Mouse (Mus musculus): ENCODE measurements around the gene Ttc21a. TPM values are rescaled to one million over a fixed set of nuclear protein-coding genes. Genes with fewer than 3 reads are reported as not detected.
A peak's percentile ranks its signal among the peaks of the same experiment; 100 is the strongest.

The Ttc21a gene
- 2.1 TPM in 1 of 2 replicates, not detected in the other for total RNA-seq (2015; ENCODE audit: low replicate concordance)
- 1.5 TPM in 1 of 2 replicates, not detected in the other for total RNA-seq (2017; ENCODE audit: low replicate concordance)

GRCm38 (mm10) chr9:119937005-119937773 lies at the start of gene Ttc21a, which contains the start of gene Gorasp1:
Gene Ttc21a (plus strand): TSS chr9:119937606.
Gene Gorasp1 (minus strand): TSS chr9:119937565.
- ATAC-seq (replicated peaks; ENCODE audit: low FRiP score, poor library complexity, severe bottlenecking): peak; percentile 92

GRCm38 (mm10) chr9:119888843-119889246 lies 48.6 kb upstream of the Ttc21a start:
- no peak for ATAC-seq (replicated peaks; ENCODE audit: low FRiP score, poor library complexity, severe bottlenecking)

GRCm38 (mm10) chr9:119889446-119889845 lies 48.0 kb upstream of the Ttc21a start:
- no peak for ATAC-seq (replicated peaks; ENCODE audit: low FRiP score, poor library complexity, severe bottlenecking)

- no peak for ATAC-seq (replicated peaks; ENCODE audit: low FRiP score, poor library complexity, severe bottlenecking)
Measured at GRCm38 (mm10) chr9:119890692-119891091, 46.7 kb upstream of the Ttc21a start.

DNA sequence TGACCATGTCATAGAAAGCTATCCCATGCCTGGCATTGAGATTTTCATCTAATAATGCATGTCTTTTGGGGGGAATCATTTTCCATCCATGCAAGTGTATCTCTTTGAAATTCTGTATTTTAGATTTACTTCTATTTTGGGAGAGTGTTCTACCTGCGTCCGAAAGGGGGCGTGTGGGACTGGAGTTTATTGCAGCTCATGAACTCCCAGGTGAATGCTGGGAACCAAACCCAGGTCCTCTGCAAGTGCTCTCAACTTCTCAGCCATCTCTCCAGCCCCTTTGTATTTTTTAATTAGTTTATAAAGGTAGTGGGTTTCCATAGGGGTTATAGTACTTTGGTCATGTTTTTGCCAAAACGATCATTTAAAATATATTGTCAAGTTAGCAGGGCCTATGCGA lies 43.5 kb upstream of the Ttc21a start:
- no peak for ATAC-seq (replicated peaks; ENCODE audit: low FRiP score, poor library complexity, severe bottlenecking)

DNA sequence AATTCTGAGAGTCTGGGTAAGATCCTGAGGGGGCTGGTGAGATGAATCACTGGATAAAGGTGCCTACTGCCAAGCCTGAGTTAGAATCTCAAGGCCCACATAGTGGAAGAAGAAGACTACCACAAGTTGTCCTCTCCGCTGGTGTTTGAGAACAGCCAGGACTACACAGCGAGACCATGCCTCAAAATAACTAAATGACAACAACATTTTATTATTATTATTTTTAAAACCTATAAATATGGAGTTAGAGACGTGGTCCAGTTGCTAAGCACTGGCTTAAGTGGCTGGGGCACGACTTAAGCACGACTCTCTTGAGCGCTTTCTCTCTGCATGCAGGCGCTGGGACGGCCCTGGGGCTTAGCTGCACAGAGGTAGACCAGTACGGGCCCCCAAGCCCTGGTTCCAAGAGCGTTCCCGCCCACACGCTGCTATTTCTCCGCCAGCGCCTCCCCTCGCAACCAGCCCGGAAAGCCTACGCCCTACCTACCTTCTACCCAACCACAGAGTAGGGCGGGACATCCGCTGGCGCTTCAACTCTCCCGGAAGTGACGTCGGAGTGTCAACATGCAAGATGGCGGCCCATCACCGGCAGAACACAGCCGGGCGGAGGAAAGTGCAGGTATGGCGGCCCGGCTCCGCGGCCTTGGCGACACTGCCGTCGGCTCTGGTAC lies 42.9 kb upstream of the Ttc21a start, which contains the start of gene Wdr48:
Wdr48 (plus strand) TSS at position 540 of the 671 bp plus-strand sequence.
- ATAC-seq (replicated peaks; ENCODE audit: low FRiP score, poor library complexity, severe bottlenecking): peak; percentile 99

DNA sequence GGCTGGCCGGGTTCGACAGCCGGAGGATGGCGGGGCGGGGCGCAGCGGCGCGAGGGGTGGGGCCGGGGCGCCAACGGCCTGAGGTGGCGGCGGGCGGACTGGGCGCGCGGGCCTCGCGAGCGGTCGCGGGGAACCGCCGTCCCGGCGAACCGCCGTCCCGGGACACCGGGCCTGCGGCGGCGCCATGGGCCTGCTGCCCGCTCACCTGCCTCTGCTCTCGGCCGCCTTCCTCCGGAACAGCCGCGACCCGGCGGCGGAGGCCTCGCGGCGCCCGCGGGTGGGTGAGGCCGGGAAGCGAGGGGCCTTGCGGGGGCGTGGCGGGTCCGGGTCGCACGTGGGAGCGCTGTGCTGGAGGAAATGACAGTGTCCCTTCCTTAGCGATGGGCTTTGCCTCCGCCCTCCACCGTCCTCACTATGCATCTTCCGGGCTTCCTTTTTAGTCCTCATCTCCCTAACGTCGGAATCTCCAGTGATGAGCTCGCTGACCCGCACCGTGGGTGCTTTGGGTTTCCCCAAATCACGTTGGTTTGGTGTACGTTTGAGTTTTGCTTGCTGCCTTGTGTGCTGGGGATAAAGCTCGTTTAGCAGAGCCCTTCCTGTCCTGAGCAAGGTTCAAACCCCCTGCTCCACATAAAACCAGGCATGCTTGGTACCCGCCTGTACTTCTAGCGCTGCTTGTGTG lies 42.2 kb upstream of the Ttc21a start:
- peak; percentile 37 for ATAC-seq (replicated peaks; ENCODE audit: low FRiP score, poor library complexity, severe bottlenecking)

DNA sequence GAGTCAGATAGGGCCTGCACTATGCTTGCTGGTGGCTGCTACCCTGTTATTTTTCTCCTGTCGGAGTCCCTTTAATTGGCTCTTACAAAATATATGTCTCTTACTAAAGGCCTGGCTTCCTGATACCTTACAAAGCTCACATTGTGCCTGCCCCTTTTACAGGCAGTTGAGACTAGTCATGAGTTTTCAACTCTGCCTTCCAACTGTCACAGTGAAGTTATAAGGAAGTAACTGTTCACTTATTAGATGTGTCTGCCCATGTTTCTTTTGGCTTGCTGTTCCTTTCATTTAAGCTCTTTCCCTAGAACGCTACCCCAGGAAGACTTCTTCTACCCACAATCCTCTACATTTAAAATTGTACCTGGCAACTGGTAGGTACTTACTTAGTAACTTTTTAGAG lies 38.0 kb upstream of the Ttc21a start:
- ATAC-seq (replicated peaks; ENCODE audit: low FRiP score, poor library complexity, severe bottlenecking): no peak

GRCm38 (mm10) chr9:119902410-119903151 lies 34.8 kb upstream of the Ttc21a start:
- ATAC-seq (replicated peaks; ENCODE audit: low FRiP score, poor library complexity, severe bottlenecking): no peak

GRCm38 (mm10) chr9:119908708-119909107 lies 28.7 kb upstream of the Ttc21a start:
- ATAC-seq (replicated peaks; ENCODE audit: low FRiP score, poor library complexity, severe bottlenecking): no peak

GRCm38 (mm10) chr9:119909931-119910330 lies 27.5 kb upstream of the Ttc21a start:
- ATAC-seq (replicated peaks; ENCODE audit: low FRiP score, poor library complexity, severe bottlenecking): no peak

DNA sequence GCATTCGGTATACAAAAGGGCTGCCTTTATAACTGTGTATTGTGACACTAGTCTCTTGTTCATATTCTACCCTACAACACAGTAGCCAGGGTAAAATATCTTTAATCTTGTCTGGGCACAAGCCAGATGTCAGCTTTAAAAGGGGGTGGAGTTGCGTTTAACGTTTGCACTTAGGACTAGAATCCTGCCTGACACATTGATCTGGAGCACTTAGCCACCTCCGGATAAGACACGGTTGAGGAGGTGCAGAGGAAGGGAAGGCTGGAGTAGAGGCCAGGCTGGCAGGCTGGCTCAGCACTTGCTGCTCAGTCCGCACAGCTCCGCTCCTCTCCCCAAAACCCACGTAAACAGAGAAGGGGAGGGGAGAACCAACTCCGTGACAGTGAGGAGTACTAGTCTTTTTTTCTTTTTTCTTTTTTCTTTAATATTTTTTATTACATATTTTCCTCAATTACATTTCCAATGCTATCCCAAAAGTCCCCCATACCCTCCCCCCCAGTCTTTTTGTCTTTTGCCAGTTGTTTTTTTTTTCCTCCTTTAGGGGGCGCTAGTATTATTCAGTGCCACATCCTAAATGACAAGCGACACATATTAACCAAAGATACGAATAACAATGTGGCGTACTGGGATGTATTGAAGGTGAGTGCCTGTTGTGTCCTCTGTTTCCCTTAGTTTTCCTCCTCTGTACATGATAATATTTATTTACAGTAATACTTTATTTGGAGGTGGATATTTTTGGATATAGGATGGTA lies 24.1 kb upstream of the Ttc21a start:
- no peak for ATAC-seq (replicated peaks; ENCODE audit: low FRiP score, poor library complexity, severe bottlenecking)

DNA sequence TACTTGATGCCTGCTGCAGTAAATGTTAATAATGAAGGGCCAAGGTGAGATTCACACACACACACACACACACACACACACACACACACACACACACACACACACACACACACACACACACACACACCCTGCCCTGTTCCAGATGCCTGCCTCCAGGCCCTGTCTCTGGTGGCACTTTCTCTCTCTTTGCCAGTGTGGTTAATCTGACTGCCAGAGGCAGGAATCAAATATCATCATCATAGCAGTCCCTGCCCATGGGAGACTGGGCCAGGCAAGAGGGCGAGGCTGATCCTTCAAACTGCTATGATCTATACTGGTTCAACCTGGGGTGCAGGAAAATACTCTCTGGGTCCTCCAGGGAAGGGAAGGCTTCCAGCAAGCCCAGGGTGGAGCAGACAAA lies 17.5 kb upstream of the Ttc21a start:
- no peak for ATAC-seq (replicated peaks; ENCODE audit: low FRiP score, poor library complexity, severe bottlenecking)

DNA sequence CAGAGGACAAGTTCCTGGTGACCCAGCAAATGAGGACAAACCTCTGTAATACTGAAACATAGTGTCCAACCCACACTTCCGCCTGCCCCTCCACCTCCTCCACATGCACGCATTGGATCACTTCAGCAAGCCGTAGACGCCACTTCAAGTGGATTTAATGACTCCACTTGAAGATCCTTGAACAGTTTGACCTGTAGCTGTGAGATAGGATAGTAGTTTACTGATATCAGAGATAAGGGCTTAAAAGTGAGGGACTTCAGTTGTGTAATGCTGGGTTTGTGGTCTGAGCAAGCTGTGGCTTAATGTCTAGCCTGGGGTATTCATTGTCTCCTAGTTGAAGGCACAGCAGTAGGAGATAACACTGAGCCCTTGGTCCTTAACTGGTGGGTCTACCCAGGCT lies 13.9 kb upstream of the Ttc21a start:
- no peak for ATAC-seq (replicated peaks; ENCODE audit: low FRiP score, poor library complexity, severe bottlenecking)

DNA sequence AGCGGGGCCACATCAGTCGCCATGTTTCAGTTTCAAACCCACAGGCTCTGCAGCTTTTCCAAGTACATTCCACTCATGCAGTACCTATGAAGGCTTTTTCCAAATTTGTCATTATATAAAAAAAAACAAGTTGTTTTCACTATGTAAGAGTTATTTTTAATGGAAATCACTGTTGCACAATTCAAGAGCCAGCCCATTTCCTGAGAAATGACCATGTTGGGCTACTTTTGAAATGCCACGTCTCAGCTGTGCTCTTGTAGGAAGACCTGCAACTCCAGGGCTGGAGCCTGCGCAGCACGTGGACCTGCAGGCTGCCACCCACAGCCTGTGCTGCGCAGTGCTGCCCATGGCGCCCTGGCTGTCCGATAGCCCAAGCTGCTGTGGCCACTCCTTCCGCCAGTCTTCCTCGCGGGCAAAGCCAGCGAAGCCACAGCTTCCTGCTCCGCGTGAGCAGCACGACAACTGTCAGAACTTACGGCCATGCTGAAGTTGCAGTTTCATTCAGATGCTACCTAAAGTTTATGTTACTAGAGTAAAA lies 12.2 kb upstream of the Ttc21a start:
- ATAC-seq (replicated peaks; ENCODE audit: low FRiP score, poor library complexity, severe bottlenecking): no peak

GRCm38 (mm10) chr9:119925729-119926128 lies 11.7 kb upstream of the Ttc21a start:
- no peak for ATAC-seq (replicated peaks; ENCODE audit: low FRiP score, poor library complexity, severe bottlenecking)

GRCm38 (mm10) chr9:119926497-119926896 lies 10.9 kb upstream of the Ttc21a start:
- no peak for ATAC-seq (replicated peaks; ENCODE audit: low FRiP score, poor library complexity, severe bottlenecking)

- no peak for ATAC-seq (replicated peaks; ENCODE audit: low FRiP score, poor library complexity, severe bottlenecking)
Measured at GRCm38 (mm10) chr9:119932358-119932757, 5.0 kb upstream of the Ttc21a start.

DNA sequence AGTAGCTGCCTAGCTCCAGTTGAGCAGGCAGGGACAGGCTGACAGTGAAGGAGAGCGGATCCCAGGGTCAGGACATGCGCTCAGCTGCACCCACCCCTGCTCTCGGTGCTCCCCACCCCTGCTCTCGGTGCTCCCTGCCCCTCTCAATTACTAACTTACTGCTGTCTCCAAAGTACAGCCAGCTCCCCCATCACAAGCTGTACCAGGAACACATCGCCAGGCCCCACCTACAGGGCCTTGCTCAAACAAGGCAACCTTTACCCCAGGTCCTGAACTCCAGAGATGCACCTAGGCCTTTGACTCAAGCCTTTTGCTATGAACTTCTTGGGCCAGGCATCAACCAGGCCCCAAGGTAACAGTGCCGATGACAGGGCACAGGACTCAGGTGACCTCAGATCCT lies 3.7 kb upstream of the Ttc21a start:
- no peak for ATAC-seq (replicated peaks; ENCODE audit: low FRiP score, poor library complexity, severe bottlenecking)
